Mouse (Mus musculus) megakaryocyte, adult 5-6 weeks (primary cell): ENCODE results near the gene Gm39566. TPM values are rescaled to one million over a fixed set of nuclear protein-coding genes. Genes with fewer than 3 reads are reported as not detected.

ENCODE experiments used
- ATAC-seq: 2 replicates; pipeline ENCODE4 v1.8.0; 2016; ENCODE audit warnings: mild to moderate bottlenecking, inconsistent platforms; ENCODE audit not compliant: poor library complexity, severe bottlenecking
- total RNA-seq, 2 experiments: library from RNA; stranded (forward) in 1 of 2; stranded (reverse) in 1 of 2; fragments of 153-499, 151-499 nt in 1 of 2; fragments of 221-1000, 200-1000 nt in 1 of 2; gene quantifications; 2 replicates each; pipeline versions ENCODE4 v1.2.3 to v1.2.4; 2015 to 2017

Gm39566 gene
- total RNA-seq, 2 experiments from 2014 or later: not detected

GRCm38 (mm10) chr11:69835326-69835965 is 20.3 kb upstream of the Gm39566 start:
- no peak for ATAC-seq

DNA sequence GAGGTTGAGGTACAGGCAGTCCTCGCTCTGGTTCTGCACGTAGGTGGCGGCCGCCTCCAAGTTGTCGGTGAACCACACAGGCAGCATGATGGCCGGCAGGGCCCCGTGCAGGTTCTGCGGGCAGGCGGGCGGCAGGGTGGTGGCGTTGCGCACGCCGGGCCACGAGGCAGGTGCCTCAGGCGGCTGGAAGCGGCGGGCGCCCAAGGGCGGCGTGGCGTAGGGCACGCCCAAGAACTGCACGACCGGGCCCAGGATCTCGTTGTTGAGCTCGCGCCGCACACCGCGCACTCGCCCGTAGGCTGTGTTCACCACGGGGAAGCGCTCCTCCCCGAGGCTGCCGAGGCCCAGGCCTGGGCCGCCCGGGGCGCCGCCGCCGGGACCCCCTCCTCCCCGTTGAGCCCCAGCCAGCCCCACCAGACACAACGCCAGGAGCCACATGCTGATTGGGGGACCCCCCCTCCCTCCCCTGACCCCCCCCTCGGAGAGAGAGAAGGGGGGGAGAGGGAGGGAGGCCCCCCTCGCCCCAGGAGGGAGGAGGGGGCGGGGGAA is 19.0 kb upstream of the Gm39566 start:
- peak; percentile 39 for ATAC-seq

GRCm38 (mm10) chr11:69833554-69833953 is 18.5 kb upstream of the Gm39566 start:
- no peak for ATAC-seq

DNA sequence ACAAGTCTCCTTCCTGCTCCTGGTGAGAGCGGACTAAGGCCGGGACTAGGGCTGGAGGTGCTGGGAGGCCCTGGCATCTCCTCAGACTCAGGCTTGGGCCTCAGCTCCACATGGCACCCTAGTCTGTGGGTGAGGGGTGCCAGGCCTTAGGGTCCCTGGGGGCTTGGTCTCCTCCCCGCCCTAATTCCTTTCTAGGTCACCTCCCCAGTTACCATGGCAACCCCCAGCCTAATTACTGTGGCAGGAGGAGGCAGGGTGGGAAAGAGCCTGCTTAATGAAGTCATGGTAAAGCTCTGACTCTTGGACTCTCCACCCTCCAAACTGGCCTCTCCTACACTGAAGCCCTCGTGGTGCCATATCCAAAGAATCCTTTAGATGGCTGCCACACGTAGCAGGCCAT is 13.7 kb upstream of the Gm39566 start:
- ATAC-seq: no peak

DNA sequence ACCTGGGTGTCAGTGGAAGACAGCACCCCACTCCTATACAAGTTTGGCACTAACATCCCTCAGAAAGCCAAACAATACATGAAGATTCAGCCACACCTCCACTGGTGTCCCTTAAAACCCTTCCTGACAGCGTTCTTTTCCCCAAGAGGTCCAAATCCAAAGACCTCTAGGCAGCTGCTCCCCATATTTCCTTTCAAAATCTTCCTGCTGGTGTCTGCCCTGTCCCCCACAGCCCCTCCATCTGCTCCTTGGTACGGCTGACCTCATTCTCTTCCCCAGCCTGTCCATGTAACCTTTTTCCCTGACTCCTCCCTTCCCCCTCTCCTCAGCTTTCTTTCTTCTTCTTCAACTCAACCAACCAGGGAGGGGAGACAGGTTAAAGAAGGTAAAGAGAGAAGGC is 8.4 kb upstream of the Gm39566 start:
- no peak for ATAC-seq

DNA sequence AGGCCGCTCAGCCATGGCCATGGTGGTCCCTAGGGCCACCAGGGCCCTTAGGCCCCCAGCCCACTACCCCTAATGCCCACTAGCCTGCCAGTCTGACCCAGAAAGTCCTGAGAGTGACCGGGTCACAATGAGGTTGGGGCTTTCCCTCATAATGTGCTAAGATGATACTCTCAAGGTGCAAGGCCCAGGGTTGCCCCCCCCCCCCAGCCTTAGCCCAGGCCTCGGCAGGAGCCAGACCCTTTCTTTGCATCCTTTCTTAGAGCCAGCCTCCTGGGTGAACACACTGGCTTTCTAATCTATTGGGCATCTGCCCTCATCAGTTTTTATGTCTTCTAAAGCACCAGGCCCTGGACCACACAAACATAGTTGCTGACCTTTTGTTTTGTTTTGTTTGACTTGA is 7.0 kb upstream of the Gm39566 start, which contains the start of gene Spem1:
Gene Spem1, minus strand, starts transcription at position 101 of the 400 bp plus-strand sequence.
- ATAC-seq: no peak

GRCm38 (mm10) chr11:69818871-69819270 is 3.8 kb upstream of the Gm39566 start:
- ATAC-seq: no peak

GRCm38 (mm10) chr11:69818365-69818764 is 3.3 kb upstream of the Gm39566 start, which contains the start of gene Spem2:
Gene Spem2, minus strand, starts transcription at chr11:69818465.
- ATAC-seq: no peak

DNA sequence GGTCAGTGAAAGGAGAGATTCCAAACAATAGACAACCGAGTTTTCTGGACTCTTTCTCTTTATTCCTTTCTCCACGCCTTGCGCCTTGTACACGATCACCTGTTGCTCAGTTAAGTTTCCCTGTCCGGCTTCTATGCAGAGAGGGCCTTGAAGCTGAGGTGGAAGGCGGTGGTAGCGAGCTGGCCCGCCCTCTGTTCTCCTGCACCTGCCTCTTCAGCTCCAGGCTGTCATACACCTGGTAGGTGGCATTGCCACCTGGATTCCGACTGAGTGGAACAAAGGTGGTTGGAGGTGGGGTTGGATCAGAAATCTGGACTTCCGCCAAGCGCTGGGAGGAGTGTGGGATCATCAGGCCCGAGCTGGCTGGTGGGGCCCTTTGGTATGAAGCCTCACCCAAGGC is 1.4 kb upstream of the Gm39566 start:
- ATAC-seq: no peak

- no peak for ATAC-seq
Observed at GRCm38 (mm10) chr11:69810280-69810679, 4.8 kb downstream of the Gm39566 start.

- ATAC-seq: no peak
Observed at GRCm38 (mm10) chr11:69807641-69808040, 7.5 kb downstream of the Gm39566 start.

DNA sequence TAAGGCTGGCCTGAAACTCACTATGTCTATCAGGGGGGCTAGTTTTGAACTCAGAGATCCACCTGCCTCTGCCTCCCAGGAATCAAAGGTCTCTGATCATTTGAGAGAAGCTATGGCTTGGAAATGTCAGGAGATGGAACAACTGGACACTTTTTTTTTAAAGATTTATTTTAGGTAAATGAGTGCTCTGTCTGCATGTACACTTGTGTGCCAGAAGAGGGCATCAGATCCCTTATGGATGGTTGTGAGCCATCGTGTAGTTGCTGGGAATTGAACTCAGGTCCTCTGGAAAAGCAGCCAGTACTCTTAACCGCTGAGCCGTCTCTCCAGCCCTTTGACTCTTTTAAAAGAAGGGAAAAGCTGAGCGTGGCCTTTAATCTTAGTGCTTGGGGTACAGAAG is 8.7 kb downstream of the Gm39566 start:
- no peak for ATAC-seq

DNA sequence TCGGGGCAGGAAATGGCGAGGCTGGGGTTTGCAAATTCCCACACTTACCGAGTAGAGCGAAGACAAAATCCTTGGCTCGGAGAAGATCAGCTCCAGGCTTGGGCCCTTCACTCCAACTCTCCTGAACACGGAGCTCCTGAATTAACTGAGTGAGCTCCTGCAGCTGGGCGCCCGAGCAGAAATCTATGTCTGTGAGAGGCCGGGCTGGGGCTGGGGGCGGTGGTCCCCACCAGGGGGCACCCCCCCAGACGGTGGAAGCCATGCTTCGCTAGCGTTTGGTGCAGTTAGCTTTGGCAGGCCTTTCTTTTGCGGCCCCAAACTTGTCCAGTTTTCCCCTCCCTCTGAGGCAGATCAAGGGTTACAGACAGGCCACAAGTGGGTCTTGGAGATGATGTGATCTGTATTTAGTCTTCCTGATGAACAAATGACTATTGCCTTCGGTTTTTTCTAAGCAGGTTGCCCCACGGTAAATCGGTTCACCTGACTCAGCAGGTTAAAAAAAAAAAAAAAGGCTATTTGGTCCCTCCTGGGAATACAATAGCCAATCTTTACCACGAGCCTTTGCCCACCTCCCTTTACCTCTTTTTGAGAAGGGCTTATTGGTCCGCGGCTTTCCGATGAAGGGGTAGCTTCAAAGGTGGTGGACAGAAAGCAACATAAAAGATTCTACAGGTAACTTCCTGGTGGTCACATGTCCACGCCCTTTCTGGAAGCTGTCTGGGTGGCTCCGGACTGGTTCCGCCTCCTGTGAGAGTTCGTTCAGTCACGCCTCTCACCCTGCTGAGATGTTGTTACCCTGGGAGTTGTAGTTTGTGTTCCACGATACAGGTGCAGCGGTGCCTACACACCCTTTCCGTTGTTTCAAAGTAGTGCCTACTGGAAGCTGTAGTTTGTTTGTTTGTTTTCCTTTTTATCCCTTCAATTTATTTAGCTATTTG is 9.9 kb downstream of the Gm39566 start, which contains the start of gene Tmem102:
Gene Tmem102, minus strand, starts transcription at position 653 of the 938 bp plus-strand sequence.
- no peak for ATAC-seq

GRCm38 (mm10) chr11:69804652-69804940 is 10.5 kb downstream of the Gm39566 start:
- ATAC-seq: no peak

GRCm38 (mm10) chr11:69803786-69804651 is 11.1 kb downstream of the Gm39566 start:
- ATAC-seq: peak; percentile 83

GRCm38 (mm10) chr11:69803328-69803727 is 11.8 kb downstream of the Gm39566 start:
- peak; percentile 7; the same call in 1 of the 2 replicates for ATAC-seq

GRCm38 (mm10) chr11:69802648-69803105 is 12.4 kb downstream of the Gm39566 start:
- ATAC-seq: peak; percentile 51

DNA sequence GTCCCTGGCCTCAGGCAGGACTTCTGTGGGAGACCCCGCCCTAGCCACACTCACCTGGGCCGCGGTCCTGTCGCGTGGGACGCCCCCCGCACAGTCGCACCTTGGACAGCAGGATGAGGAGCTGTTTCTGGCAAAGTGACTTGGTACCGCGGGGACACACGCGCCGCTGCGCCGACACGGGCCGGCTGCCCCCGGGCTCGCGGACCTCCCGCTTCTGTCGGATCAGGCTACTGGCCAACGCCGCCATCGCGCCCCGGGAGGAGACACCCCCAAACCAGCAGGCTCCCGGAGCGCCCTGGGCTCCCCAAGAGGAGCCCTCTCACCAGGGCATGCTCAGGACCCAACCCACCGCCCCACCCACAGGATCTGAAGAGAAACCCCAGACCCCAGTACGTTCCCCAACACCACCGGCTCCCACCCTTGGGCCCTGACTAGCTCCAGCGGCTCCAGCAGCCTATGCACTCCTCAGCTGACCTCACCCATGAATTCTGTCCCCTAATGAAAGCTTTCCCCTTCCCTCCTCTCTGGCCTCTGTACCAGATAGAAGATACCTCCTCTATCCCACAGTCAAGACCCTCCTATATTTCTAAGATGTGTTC is 13.6 kb downstream of the Gm39566 start, which contains the start of gene Fgf11:
Gene Fgf11, minus strand, starts transcription at position 479 of the 599 bp plus-strand sequence.
- no peak for ATAC-seq

DNA sequence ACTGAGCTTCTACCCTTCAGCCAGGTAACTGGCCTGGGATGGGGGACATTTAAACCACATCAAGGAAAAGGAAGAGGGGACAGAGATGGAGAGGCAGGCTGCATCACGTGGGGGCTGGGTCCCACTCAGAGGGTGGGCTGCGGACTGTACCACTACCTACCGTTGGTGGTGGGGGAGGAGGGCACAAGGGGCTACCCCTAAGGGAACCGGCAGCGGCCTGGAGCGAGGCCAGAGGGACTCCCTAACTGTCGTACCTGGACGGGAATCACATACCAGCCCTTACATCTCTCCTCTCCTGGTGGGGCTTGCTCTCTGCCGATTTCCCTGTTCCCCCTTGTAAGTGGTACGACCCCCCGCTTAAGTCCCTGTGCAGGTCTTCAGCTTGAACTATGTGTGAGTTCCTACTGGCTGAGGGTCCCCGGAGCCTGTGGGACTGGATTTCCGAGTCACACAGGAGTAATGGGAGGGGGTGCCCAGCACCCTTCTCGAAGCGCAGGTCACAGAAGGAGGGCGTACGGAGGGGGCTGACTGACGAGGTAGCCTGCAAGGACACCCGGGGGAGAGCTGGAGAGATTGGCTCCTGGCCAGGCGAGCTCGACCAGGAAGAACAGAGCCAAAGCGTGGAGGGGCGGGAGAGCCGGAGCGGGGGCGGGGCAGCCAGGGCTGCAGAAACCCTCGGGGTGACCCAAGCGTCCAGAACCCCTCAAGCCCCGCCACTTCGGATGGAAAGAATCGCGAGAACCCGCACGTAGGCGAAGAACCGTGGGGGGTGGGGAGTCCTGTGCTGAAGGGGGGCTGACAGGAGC is 14.5 kb downstream of the Gm39566 start:
- ATAC-seq: no peak

GRCm38 (mm10) chr11:69800138-69800391 is 15.0 kb downstream of the Gm39566 start:
- no peak for ATAC-seq
